In genomic region chr8:75134603-75135391, GRCm38 (mm10) we compare ENCODE assay signal across 9 mouse cellular contexts. TPM values are rescaled to one million over a fixed set of nuclear protein-coding genes. Genes with fewer than 3 reads are reported as not detected.
DNase-seq lines count a peak whose midpoint lies in the region; ATAC-seq and TF ChIP-seq lines count a peak whose summit lies in the region.
"Had no signal": no experiment of that assay in that cellular context is flagged by ENCODE, and none has a peak within 500 bp of the region (broad histone marks: within the 10 kb centered on the region; RNA-seq: fewer than 3 reads in every experiment).

No protein-coding gene starts in this region.

- no peaks in the 10 kb centered on the region for H3K9me3 ChIP-seq in intestine, embryonic 16.5 days (ENCODE audit: control insufficient read depth, low read length)
- H3K9me3 ChIP-seq in limb, embryonic 10.5 days (replicated peaks) = no peaks in the 10 kb centered on the region

- H3K4me1 ChIP-seq in kidney, adult 2 months (ENCODE audit: control insufficient read depth, insufficient read depth, low read length) = no peaks in the 10 kb centered on the region
- H3K4me1 ChIP-seq in intestine, embryonic 16.5 days (ENCODE audit: control insufficient read depth, insufficient read depth, low read length) = peaks cover 4% of the 10 kb centered on the region; the same call in 1 of the 2 replicates
- no peaks in the 10 kb centered on the region for H3K4me1 ChIP-seq in limb, embryonic 10.5 days

- no peak overlapping the region for H3K4me2 ChIP-seq in intestine, embryonic 16.5 days (ENCODE audit: low read depth, low read length)

- H3K9ac ChIP-seq in intestine, embryonic 16.5 days (ENCODE audit: low read depth, low read length) = no peak overlapping the region

- no peaks in the 10 kb centered on the region for H3K36me3 ChIP-seq in kidney, adult 2 months (ENCODE audit: control insufficient read depth, insufficient read depth, low read length)
- H3K36me3 ChIP-seq in intestine, embryonic 16.5 days (ENCODE audit: control insufficient read depth, insufficient read depth, low read length) = no peaks in the 10 kb centered on the region
- peaks cover 27% of the 10 kb centered on the region for H3K36me3 ChIP-seq in limb, embryonic 10.5 days

- H3K27me3 ChIP-seq in kidney, adult 2 months (replicated peaks; ENCODE audit: control insufficient read depth, insufficient read depth, low read length) = no peaks in the 10 kb centered on the region
- no peaks in the 10 kb centered on the region for H3K27me3 ChIP-seq in intestine, embryonic 16.5 days (replicated peaks; ENCODE audit: control insufficient read depth, insufficient read depth, low read length)
- H3K27me3 ChIP-seq in limb, embryonic 10.5 days (ENCODE audit: low read depth, poor library complexity, severe bottlenecking) = no peaks in the 10 kb centered on the region

- TF ChIP-seq POLR2A in kidney, adult 2 months (IDR thresholded peaks at IDR 0.05; ENCODE audit: low read depth, low read length) = no peak

- H3K27ac ChIP-seq in kidney, adult 2 months (ENCODE audit: insufficient read depth, low read depth, low read length) = no peak overlapping the region
- no peak overlapping the region for H3K27ac ChIP-seq in intestine, embryonic 16.5 days (ENCODE audit: low read length)
- H3K27ac ChIP-seq in limb, embryonic 10.5 days = no peak overlapping the region
- H3K27ac ChIP-seq: macrophage had no signal

- no peak overlapping the region for H3K4me3 ChIP-seq in kidney, adult 2 months (ENCODE audit: insufficient read depth, low read depth, low read length)
- no peak overlapping the region for H3K4me3 ChIP-seq in intestine, embryonic 16.5 days (ENCODE audit: low read length)
- H3K4me3 ChIP-seq in limb, embryonic 10.5 days = no peak overlapping the region

- ATAC-seq in intestine, embryonic 16.5 days = peak; percentile 37; the same call in 1 of the 2 replicates

- no peak for TF ChIP-seq CTCF in kidney, adult 2 months (conservative IDR thresholded peaks at IDR 0.05; ENCODE audit: insufficient read depth, insufficient read length, low read depth, low read length)

- peak; percentile 37 for DNase-seq in kidney, postnatal 10 days
- DNase-seq in kidney, adult 2 months = no peak
- peak; percentile 92 for DNase-seq in brain, adult 2 months (ENCODE audit: low read depth, low spot score)
- peak; percentile 16 to 49 for DNase-seq in frontal cortex, postnatal 10 days (ENCODE audit: low spot score in 2 of 2)
- DNase-seq in lung, postnatal 36 days = peak; percentile 34
- peak; percentile 69 for DNase-seq in testis, postnatal 10 days (ENCODE audit: low spot score)
- no peak for DNase-seq in limb, embryonic 10.5 days (ENCODE audit: low spot score)

- 45% methylated on average over 2 of the region's 2 CpGs for WGBS in kidney, adult 2 months
- WGBS in intestine, embryonic 16.5 days = 36% methylated on average over 2 of the region's 2 CpGs
- 70% methylated on average over 2 of the region's 2 CpGs for WGBS in limb, embryonic 10.5 days

RNA-seq across cellular contexts. Expression of gene Mcm5, which starts 25.4 kb away (rescaled TPM):
- polyA plus RNA-seq in kidney, adult 2 months (2012; rRNA removed) = 5.7 and 6.0 TPM in 2 replicates
- polyA plus RNA-seq in intestine, embryonic 16.5 days (2015; fragmentation: Nextera tagmentation; extraction: Ambion mirVana) = 99.5 and 120 TPM in 2 replicates
- 364 and 378 TPM in 2 replicates for polyA plus RNA-seq in limb, embryonic 10.5 days (2016; fragmentation: Nextera tagmentation; extraction: Ambion mirVana)

RNA-seq across cellular contexts. Expression of gene Hmox1, which starts 41.4 kb away (rescaled TPM):
- 22.5 and 25.7 TPM in 2 replicates for polyA plus RNA-seq in kidney, adult 2 months (2012; rRNA removed)
- 20.8 and 21.9 TPM in 2 replicates for polyA plus RNA-seq in intestine, embryonic 16.5 days (2015; fragmentation: Nextera tagmentation; extraction: Ambion mirVana)
- polyA plus RNA-seq in limb, embryonic 10.5 days (2016; fragmentation: Nextera tagmentation; extraction: Ambion mirVana) = 18.5 and 22.9 TPM in 2 replicates

Comparison
In these comparisons a context has a peak if more than half of its experiments do, and no peak if none do; other contexts are left out.
1. DNase-seq: peak in kidney, postnatal 10 days (single experiment), brain, adult 2 months (single experiment), frontal cortex, postnatal 10 days (2 of 2), lung, postnatal 36 days (single experiment) and testis, postnatal 10 days (single experiment); none in kidney, adult 2 months (single experiment) and limb, embryonic 10.5 days (single experiment).
2. RNA of gene Mcm5, which starts 25.4 kb away (polyA plus RNA-seq): 364 to 378 TPM in limb, embryonic 10.5 days and 99.5 to 120 TPM in intestine, embryonic 16.5 days; 5.7 to 6.0 TPM in kidney, adult 2 months; every median in the first group is over 10 times any median in the second.